Mouse (Mus musculus) heart, embryonic 10.5 days (tissue): ENCODE results near the gene Lgsn. TPM values are rescaled to one million over a fixed set of nuclear protein-coding genes. Genes with fewer than 3 reads are reported as not detected.

Experiments
- polyA plus RNA-seq: library from polyadenylated mRNA; unstranded; fragments of >200 nt; fragmentation: Nextera tagmentation; extraction: Ambion mirVana; gene quantifications from 2 replicates; pipeline ENCODE4 v1.2.1, GENCODE M21; 2016

Gene Lgsn
- polyA plus RNA-seq, 1 experiment from 2014 or later, result not detected

Other genes starting within 250 kb of the Lgsn start
- gene AC153137.1, start 198.4 kb upstream of the Lgsn start, polyA plus RNA-seq, result not detected in 2 replicates
- not detected in 2 replicates for gene 4931428L18Rik, start 46.3 kb downstream of the Lgsn start, polyA plus RNA-seq
- not detected in 2 replicates for gene Pih1d3, start 46.4 kb downstream of the Lgsn start, polyA plus RNA-seq